Mouse (Mus musculus): ENCODE data around the gene Ppard.
A peak's percentile ranks its signal among the peaks of the same experiment; 100 is the strongest.
"Not testable (repeated sequence)": the region's sequence is repeated elsewhere in the genome, so short reads cannot be mapped to it uniquely, and the experiment has no call there.

Ppard gene

GRCm38 (mm10) chr17:28232475-28233060, at the start of gene Ppard:
Ppard (plus strand) TSS chr17:28232700.
- peak; percentile 97 to 100 for DNase-seq (ENCODE audit: low spot score in 2 of 2)

GRCm38 (mm10) chr17:28184971-28185638, 47.4 kb upstream of the Ppard start:
- DNase-seq (ENCODE audit: low spot score in 2 of 2) = no peak

GRCm38 (mm10) chr17:28188313-28188712, 44.2 kb upstream of the Ppard start:
- DNase-seq (ENCODE audit: low spot score in 2 of 2) = no peak

GRCm38 (mm10) chr17:28192754-28193153, 39.7 kb upstream of the Ppard start:
- DNase-seq (ENCODE audit: low spot score in 2 of 2) = no peak

GRCm38 (mm10) chr17:28193559-28193958, 38.9 kb upstream of the Ppard start:
- DNase-seq (ENCODE audit: low spot score in 2 of 2) = no peak

- DNase-seq (ENCODE audit: low spot score in 2 of 2) = no peak
Observed at GRCm38 (mm10) chr17:28195033-28195432, 37.5 kb upstream of the Ppard start.

- no peak for DNase-seq (ENCODE audit: low spot score in 2 of 2)
Observed at GRCm38 (mm10) chr17:28197646-28198045, 34.9 kb upstream of the Ppard start.

GRCm38 (mm10) chr17:28201982-28202381, 30.5 kb upstream of the Ppard start:
- no peak for DNase-seq (ENCODE audit: low spot score in 2 of 2)

GRCm38 (mm10) chr17:28204052-28204720, 28.3 kb upstream of the Ppard start:
- DNase-seq (ENCODE audit: low spot score in 2 of 2) = no peak

GRCm38 (mm10) chr17:28205443-28205842, 27.1 kb upstream of the Ppard start:
- DNase-seq (ENCODE audit: low spot score in 2 of 2) = no peak

- no peak for DNase-seq (ENCODE audit: low spot score in 2 of 2)
Observed at GRCm38 (mm10) chr17:28207092-28207491, 25.4 kb upstream of the Ppard start.

GRCm38 (mm10) chr17:28207591-28208313, 24.7 kb upstream of the Ppard start, which contains the start of gene Def6:
Def6 (plus strand) TSS chr17:28207778.
- peak; percentile 80 to 83 for DNase-seq (ENCODE audit: low spot score in 2 of 2)

GRCm38 (mm10) chr17:28208314-28208612, 24.2 kb upstream of the Ppard start:
- no peak for DNase-seq (ENCODE audit: low spot score in 2 of 2)

GRCm38 (mm10) chr17:28209457-28210110, 22.9 kb upstream of the Ppard start:
- DNase-seq (ENCODE audit: low spot score in 2 of 2) = no peak

- DNase-seq (ENCODE audit: low spot score in 2 of 2) = no peak
Observed at GRCm38 (mm10) chr17:28211921-28212341, 20.6 kb upstream of the Ppard start.

GRCm38 (mm10) chr17:28212391-28212790, 20.1 kb upstream of the Ppard start:
- no peak for DNase-seq (ENCODE audit: low spot score in 2 of 2)

- no peak for DNase-seq (ENCODE audit: low spot score in 2 of 2)
Observed at GRCm38 (mm10) chr17:28213236-28213635, 19.3 kb upstream of the Ppard start.

GRCm38 (mm10) chr17:28216791-28217190, 15.7 kb upstream of the Ppard start:
- no peak for DNase-seq (ENCODE audit: low spot score in 2 of 2)

- DNase-seq (ENCODE audit: low spot score in 2 of 2) = no peak
Observed at GRCm38 (mm10) chr17:28217721-28218649, 14.5 kb upstream of the Ppard start.

- not testable (repeated sequence) for DNase-seq (ENCODE audit: low spot score in 2 of 2)
Observed at GRCm38 (mm10) chr17:28222463-28222862, 10.0 kb upstream of the Ppard start.
